Mouse (Mus musculus) neural tube, embryonic 12.5 days (tissue): ENCODE data around the gene Atg16l2. TPM values are rescaled to one million over a fixed set of nuclear protein-coding genes. Genes with fewer than 3 reads are reported as not detected.

Experiments
- ATAC-seq: fragments of 200-750 bp; cut with Nextera tagmentation; 2 replicates; pipeline ENCODE4 v1.8.0; 2017; ENCODE audit warnings: low read depth, mild to moderate bottlenecking, moderate TSS enrichment, moderate library complexity; ENCODE audit not compliant: low FRiP score
- H3K27ac ChIP-seq: fragments of 300-500 bp; sonication (generic); 2 replicates; pipeline ENCODE4 v1.5.1; 2016
- H3K27me3 ChIP-seq: fragments of 300-500 bp; sonication (generic); replicated peaks from 2 replicates; pipeline ENCODE4 v1.6.1; 2016; ENCODE audit warnings: mild to moderate bottlenecking
- H3K36me3 ChIP-seq: fragments of 300-500 bp; sonication (generic); 2 replicates; pipeline ENCODE4 v1.6.1; 2016; ENCODE audit warnings: mild to moderate bottlenecking
- H3K4me1 ChIP-seq: fragments of 300-500 bp; sonication (generic); 2 replicates; pipeline ENCODE4 v1.6.1; 2016
- H3K4me2 ChIP-seq: fragments of 300-500 bp; sonication (generic); replicated peaks from 2 replicates; pipeline ENCODE4 v1.6.1; 2016; ENCODE audit warnings: mild to moderate bottlenecking
- H3K4me3 ChIP-seq: fragments of 300-500 bp; sonication (generic); 2 replicates; pipeline ENCODE4 v1.5.1; 2016
- H3K9ac ChIP-seq: fragments of 300-500 bp; sonication (generic); 2 replicates; pipeline ENCODE4 v1.6.1; 2016; ENCODE audit warnings: mild to moderate bottlenecking
- H3K9me3 ChIP-seq: fragments of 300-500 bp; sonication (generic); 2 replicates; pipeline ENCODE4 v1.6.1; 2016; ENCODE audit warnings: mild to moderate bottlenecking
- WGBS: fragments of 180-500 bp; shearing (Covaris S2); methylation state at CpG from one replicate; pipeline ENCODE4 v1.1.7; 2016; 5-methylcytosine and 5-hydroxymethylcytosine counted together
- polyA plus RNA-seq: library from polyadenylated mRNA; unstranded; fragments of >200 nt; fragmentation: Nextera tagmentation; extraction: Ambion mirVana; gene quantifications from 2 replicates; pipeline ENCODE4 v1.2.1, GENCODE M21; 2016

Atg16l2 gene
- polyA plus RNA-seq, 1 experiment from 2014 or later: 17.8 TPM

DNA sequence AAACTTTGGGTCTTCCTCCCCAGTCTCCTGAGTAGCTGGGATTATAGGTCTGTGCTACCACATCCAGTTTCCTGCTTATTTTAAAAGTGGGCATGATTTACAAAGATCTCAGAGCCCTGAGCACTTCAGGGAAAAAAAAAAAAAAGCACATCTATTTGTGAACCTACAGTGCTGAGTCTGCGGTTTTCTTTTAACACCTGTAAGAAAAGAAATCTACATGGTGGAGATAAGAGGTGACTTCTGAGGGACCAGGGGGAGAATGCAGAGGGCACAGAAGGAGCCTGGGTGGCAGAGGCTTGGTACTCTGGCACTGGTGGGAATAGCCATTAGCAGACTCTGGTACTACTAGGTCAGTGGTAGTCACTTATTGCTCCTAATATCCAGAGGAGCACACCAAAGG lies 17.7 kb upstream of the Atg16l2 start:
- no peak for ATAC-seq
- no peak overlapping the region for H3K27ac ChIP-seq
- no peaks in the 10 kb centered on the region for H3K9me3 ChIP-seq
- H3K9ac ChIP-seq: no peak overlapping the region
- H3K4me1 ChIP-seq: peaks cover 7% of the 10 kb centered on the region
- H3K27me3 ChIP-seq: peaks cover 35% of the 10 kb centered on the region
- 86% methylated on average over 1 of the region's 1 CpGs for WGBS
- H3K4me2 ChIP-seq: no peak overlapping the region
- no peaks in the 10 kb centered on the region for H3K36me3 ChIP-seq
- H3K4me3 ChIP-seq: no peak overlapping the region

DNA sequence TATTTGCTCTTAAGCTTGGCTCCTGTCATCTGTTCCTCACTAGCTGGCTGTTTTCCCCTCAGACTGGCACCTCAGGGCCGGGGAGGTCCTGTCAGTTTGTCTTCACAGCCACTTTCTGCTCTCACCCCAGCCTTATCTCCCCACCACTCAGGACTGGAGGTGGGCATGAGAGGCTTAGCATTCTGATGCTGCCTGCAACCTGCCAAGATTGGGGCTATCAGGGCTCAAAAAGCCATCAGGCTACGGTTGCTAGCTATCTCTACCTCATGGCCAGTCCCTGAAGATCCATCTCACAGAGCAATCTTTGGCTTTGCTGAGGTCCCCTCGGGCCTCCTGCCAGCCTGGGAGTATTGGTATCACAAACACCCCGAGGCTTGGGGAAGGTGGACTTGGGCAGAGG lies 16.8 kb upstream of the Atg16l2 start:
- 71% methylated on average over 4 of the region's 4 CpGs for WGBS
- Histone ChIP-seq H3K4me3 (no peak overlapping the region), H3K4me2 (no peak overlapping the region), H3K9ac (no peak overlapping the region), H3K27me3 (peaks cover 34% of the 10 kb centered on the region), H3K27ac (no peak overlapping the region), H3K36me3 (no peaks in the 10 kb centered on the region), H3K9me3 (no peaks in the 10 kb centered on the region), H3K4me1 (peaks cover 7% of the 10 kb centered on the region)
- ATAC-seq: no peak

GRCm38 (mm10) chr7:101317014-101317413 lies 15.0 kb upstream of the Atg16l2 start, which contains the start of gene Stard10:
TSS of gene Stard10 (plus strand) at chr7:101317086.
- H3K36me3 ChIP-seq: no peaks in the 10 kb centered on the region
- 82% methylated on average over 3 of the region's 3 CpGs for WGBS
- H3K4me3 ChIP-seq: no peak within 1 kb of the TSS
- no peak within 1 kb of the TSS for H3K9ac ChIP-seq
- no peak within 1 kb of the TSS for H3K4me2 ChIP-seq
- no peak for ATAC-seq
- H3K27me3 ChIP-seq: peaks cover 19% of the 10 kb centered on the region
- H3K4me1 ChIP-seq: peaks cover 7% of the 10 kb centered on the region
- no peaks in the 10 kb centered on the region for H3K9me3 ChIP-seq
- H3K27ac ChIP-seq: no peak within 1 kb of the TSS

GRCm38 (mm10) chr7:101316591-101317001 lies 14.5 kb upstream of the Atg16l2 start:
- H3K9me3 ChIP-seq: no peaks in the 10 kb centered on the region
- ATAC-seq: no peak

GRCm38 (mm10) chr7:101315699-101316098 lies 13.6 kb upstream of the Atg16l2 start:
- no peaks in the 10 kb centered on the region for H3K9me3 ChIP-seq
- H3K9ac ChIP-seq: no peak overlapping the region
- H3K4me1 ChIP-seq: no peaks in the 10 kb centered on the region
- H3K4me2 ChIP-seq: no peak overlapping the region
- H3K27ac ChIP-seq: no peak overlapping the region
- H3K4me3 ChIP-seq: no peak overlapping the region
- peaks cover 9% of the 10 kb centered on the region for H3K27me3 ChIP-seq
- no peaks in the 10 kb centered on the region for H3K36me3 ChIP-seq
- ATAC-seq: no peak

More at GRCm38 (mm10) chr7:101316591-101317001, 14.5 kb upstream of the Atg16l2 start:
- Histone ChIP-seq H3K27ac (no peak overlapping the region), H3K4me3 (no peak overlapping the region), H3K27me3 (peaks cover 14% of the 10 kb centered on the region), H3K9ac (no peak overlapping the region), H3K36me3 (no peaks in the 10 kb centered on the region), H3K4me2 (no peak overlapping the region), H3K4me1 (peaks cover 5% of the 10 kb centered on the region)
- WGBS: 72% methylated on average over 6 of the region's 6 CpGs

GRCm38 (mm10) chr7:101314396-101314795 lies 12.3 kb upstream of the Atg16l2 start:
- no peak for ATAC-seq
- no peak overlapping the region for H3K9ac ChIP-seq

DNA sequence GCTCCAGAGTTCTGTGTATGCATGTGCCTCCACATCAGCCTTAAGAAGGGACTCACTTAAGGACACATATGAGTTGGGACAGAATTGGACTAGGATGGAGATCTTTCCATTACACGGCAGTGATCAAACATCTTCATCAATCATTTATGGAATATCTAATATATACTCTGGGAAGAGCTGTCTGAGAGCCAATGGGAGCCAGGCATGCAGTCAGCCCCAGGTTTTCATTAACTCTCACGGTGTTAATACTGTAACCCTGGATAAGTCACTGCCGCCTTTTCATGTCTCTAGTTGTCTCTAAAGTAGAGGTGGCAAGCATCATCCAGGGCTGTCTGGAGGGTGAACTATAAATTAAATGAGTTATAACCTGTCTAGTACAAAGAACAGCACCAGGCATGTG lies 11.0 kb upstream of the Atg16l2 start:
- Histone ChIP-seq H3K36me3 (no peaks in the 10 kb centered on the region), H3K4me1 (no peaks in the 10 kb centered on the region), H3K4me2 (no peak overlapping the region), H3K4me3 (no peak overlapping the region), H3K9ac (no peak overlapping the region), H3K27ac (no peak overlapping the region), H3K9me3 (no peaks in the 10 kb centered on the region), H3K27me3 (no peaks in the 10 kb centered on the region)
- no peak for ATAC-seq
- 67% methylated on average over 3 of the region's 3 CpGs for WGBS

More at GRCm38 (mm10) chr7:101314396-101314795, 12.3 kb upstream of the Atg16l2 start:
- 79% methylated on average over 5 of the region's 5 CpGs for WGBS
- H3K9me3 ChIP-seq: no peaks in the 10 kb centered on the region
- H3K4me1 ChIP-seq: no peaks in the 10 kb centered on the region
- no peak overlapping the region for H3K4me2 ChIP-seq
- H3K36me3 ChIP-seq: no peaks in the 10 kb centered on the region
- no peak overlapping the region for H3K27ac ChIP-seq
- no peak overlapping the region for H3K4me3 ChIP-seq
- H3K27me3 ChIP-seq: no peaks in the 10 kb centered on the region; the same call in 1 of the 2 replicates

DNA sequence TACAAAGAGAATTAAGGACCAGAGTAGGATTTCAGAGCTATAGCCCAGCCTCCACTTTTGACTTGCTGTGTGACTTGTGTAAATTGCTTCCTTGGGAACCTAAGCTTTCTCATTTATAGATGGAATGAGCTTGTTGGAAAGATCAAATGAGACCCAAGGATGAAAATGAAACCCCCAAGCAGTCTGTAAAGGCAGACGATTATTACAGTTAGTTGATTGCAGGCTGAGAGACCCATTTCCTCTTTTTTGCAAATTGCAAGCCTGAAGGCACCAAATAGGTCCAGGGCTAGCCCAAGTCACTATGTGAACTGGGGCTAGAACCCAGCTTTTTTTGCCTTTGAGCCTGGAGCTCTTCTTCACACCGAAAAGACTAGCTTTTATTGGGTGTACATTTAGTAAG lies 9.0 kb upstream of the Atg16l2 start:
- H3K9ac ChIP-seq: no peak overlapping the region
- no peak overlapping the region for H3K27ac ChIP-seq
- no peaks in the 10 kb centered on the region for H3K4me1 ChIP-seq
- no peaks in the 10 kb centered on the region for H3K36me3 ChIP-seq
- peak overlapping the region; percentile 57 for H3K4me2 ChIP-seq
- no peak for ATAC-seq
- 40% methylated on average over 2 of the region's 2 CpGs for WGBS
- H3K9me3 ChIP-seq: no peaks in the 10 kb centered on the region
- H3K4me3 ChIP-seq: no peak overlapping the region
- H3K27me3 ChIP-seq: no peaks in the 10 kb centered on the region

- H3K9me3 ChIP-seq: no peaks in the 10 kb centered on the region
- peak; percentile 95 for ATAC-seq
These were observed 8.4 kb upstream of the Atg16l2 start for GRCm38 (mm10) chr7:101310327-101311028.

DNA sequence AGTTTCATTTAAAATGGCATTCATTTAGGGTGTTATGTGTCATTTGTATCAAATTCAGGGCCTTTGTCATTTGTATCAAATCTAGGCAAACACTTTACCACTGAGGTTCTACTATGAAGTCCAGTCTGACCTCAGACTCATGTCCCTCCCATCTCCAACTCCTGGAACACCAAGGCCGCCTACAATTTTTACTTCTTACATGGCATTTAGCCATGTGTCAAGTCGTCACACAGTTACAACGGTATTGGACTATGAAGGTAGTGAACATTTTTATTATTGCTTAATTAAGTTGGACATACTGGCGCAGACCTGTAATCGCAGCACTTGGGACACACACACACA lies 7.9 kb upstream of the Atg16l2 start:
- H3K4me2 ChIP-seq: peak overlapping the region; percentile 57
- peak overlapping the region; percentile 52 for H3K4me3 ChIP-seq
- no peaks in the 10 kb centered on the region for H3K36me3 ChIP-seq
- no peak overlapping the region for H3K27ac ChIP-seq
- H3K4me1 ChIP-seq: no peaks in the 10 kb centered on the region
- no peaks in the 10 kb centered on the region for H3K9me3 ChIP-seq
- 41% methylated on average over 5 of the region's 5 CpGs for WGBS
- H3K9ac ChIP-seq: no peak overlapping the region
- H3K27me3 ChIP-seq: no peaks in the 10 kb centered on the region
- ATAC-seq: peak; percentile 59; the same call in 1 of the 2 replicates

More at GRCm38 (mm10) chr7:101310327-101311028, 8.4 kb upstream of the Atg16l2 start:
- H3K27ac ChIP-seq: peak overlapping the region; percentile 48; the same call in 1 of the 2 replicates
- 1% methylated on average over 43 of the region's 43 CpGs for WGBS
- H3K4me1 ChIP-seq: no peaks in the 10 kb centered on the region
- H3K9ac ChIP-seq: peak overlapping the region; percentile 56
- no peaks in the 10 kb centered on the region for H3K27me3 ChIP-seq
- no peaks in the 10 kb centered on the region for H3K36me3 ChIP-seq
- peak overlapping the region; percentile 57 for H3K4me2 ChIP-seq
- H3K4me3 ChIP-seq: peak overlapping the region; percentile 52

DNA sequence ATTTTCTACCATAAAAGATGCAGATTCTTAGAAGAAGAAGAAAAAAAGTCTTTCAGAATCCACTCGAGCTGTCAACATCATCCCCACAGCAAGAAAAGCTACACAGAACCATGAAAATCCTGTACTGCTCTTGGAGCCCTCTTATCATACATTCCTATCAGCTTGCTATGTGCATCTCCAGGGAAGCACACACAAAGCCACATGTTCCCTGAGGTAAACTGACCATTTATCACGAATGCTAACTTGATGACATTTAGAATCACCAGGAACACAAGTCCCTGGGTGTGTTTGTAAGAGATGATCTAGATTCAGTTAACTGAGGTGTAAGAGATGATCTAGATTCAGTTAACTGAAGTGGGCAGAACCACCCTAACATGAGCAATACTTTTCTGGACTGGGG lies 4.8 kb upstream of the Atg16l2 start:
- no peak for ATAC-seq
- H3K4me1 ChIP-seq: peaks cover 7% of the 10 kb centered on the region; the same call in 1 of the 2 replicates
- no peak overlapping the region for H3K4me2 ChIP-seq
- no peak overlapping the region for H3K9ac ChIP-seq
- no peak overlapping the region for H3K4me3 ChIP-seq
- H3K9me3 ChIP-seq: no peaks in the 10 kb centered on the region
- WGBS: 57% methylated on average over 2 of the region's 2 CpGs
- H3K36me3 ChIP-seq: no peaks in the 10 kb centered on the region
- no peak overlapping the region for H3K27ac ChIP-seq
- no peaks in the 10 kb centered on the region for H3K27me3 ChIP-seq

DNA sequence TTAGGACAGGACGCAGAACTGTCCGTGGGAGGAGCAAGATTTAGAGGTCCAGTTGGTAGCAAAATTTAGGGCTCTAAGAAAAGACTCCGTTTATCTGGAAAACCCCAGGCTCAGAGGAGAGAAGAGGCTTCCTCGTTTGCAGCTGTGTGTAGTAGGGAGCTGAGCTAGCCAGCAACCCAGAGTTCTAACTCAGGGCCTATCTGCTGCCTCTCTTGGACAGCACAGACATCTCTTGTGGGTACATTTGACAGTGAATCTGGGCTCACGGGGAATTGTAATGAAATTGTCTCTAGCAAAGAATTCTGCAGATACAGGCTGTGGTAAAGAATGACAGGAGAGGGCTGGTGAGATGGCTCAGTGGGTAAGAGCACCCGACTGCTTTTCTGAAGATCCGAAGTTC lies 640 bp upstream of the Atg16l2 start:
- H3K27me3 ChIP-seq: peaks cover 30% of the 10 kb centered on the region
- H3K4me1 ChIP-seq: peaks cover 15% of the 10 kb centered on the region; the same call in 1 of the 2 replicates
- H3K9me3 ChIP-seq: no peaks in the 10 kb centered on the region
- peak overlapping the region; percentile 66; the same call in 1 of the 2 replicates for H3K4me3 ChIP-seq
- H3K4me2 ChIP-seq: peak overlapping the region; percentile 86
- no peak for ATAC-seq
- 26% methylated on average over 7 of the region's 7 CpGs for WGBS
- no peak overlapping the region for H3K27ac ChIP-seq
- no peaks in the 10 kb centered on the region for H3K36me3 ChIP-seq
- 0 out of 2 replicates have a peak overlapping the region, but pooled peaks have one; percentile 65 for H3K9ac ChIP-seq
